Mouse (Mus musculus) neural tube, embryonic 11.5 days (tissue): ENCODE data around the gene Scn4a. TPM values are rescaled to one million over a fixed set of nuclear protein-coding genes. Genes with fewer than 3 reads are reported as not detected.

ENCODE experiments used
- ATAC-seq: fragments of 200-750 bp; cut with Nextera tagmentation; 2 replicates; pipeline ENCODE4 v1.8.0; 2017; ENCODE audit warnings: moderate number of reproducible peaks, mild to moderate bottlenecking, moderate TSS enrichment, moderate library complexity; ENCODE audit not compliant: insufficient read depth, low FRiP score, low TSS enrichment
- DNase-seq: peaks from one replicate; pipeline ENCODE4 v3.0.0-alpha.2; 2015; ENCODE audit warnings: low spot score
- H3K27ac ChIP-seq: fragments of 300-500 bp; sonication (generic); 2 replicates; pipeline ENCODE4 v1.5.1; 2014; ENCODE audit warnings: low read depth, mild to moderate bottlenecking, low read length
- H3K27me3 ChIP-seq: fragments of 300-500 bp; sonication (generic); 2 replicates; pipeline ENCODE4 v1.6.1; 2014; ENCODE audit warnings: mild to moderate bottlenecking, low read length, mixed read lengths; ENCODE audit not compliant: control insufficient read depth, insufficient read depth
- H3K36me3 ChIP-seq: fragments of 300-500 bp; sonication (generic); 2 replicates; pipeline ENCODE4 v1.6.1; 2014; ENCODE audit warnings: mild to moderate bottlenecking, low read length, moderate library complexity, mixed read lengths; ENCODE audit not compliant: control insufficient read depth, insufficient read depth
- H3K4me1 ChIP-seq: fragments of 300-500 bp; sonication (generic); 2 replicates; pipeline ENCODE4 v1.6.1; 2014; ENCODE audit warnings: low read length, mixed read lengths; ENCODE audit not compliant: control insufficient read depth, insufficient read depth
- H3K4me2 ChIP-seq: fragments of 300-500 bp; sonication (generic); 2 replicates; pipeline ENCODE4 v1.6.1; 2014; ENCODE audit warnings: low read depth, mild to moderate bottlenecking, moderate library complexity
- H3K4me3 ChIP-seq: fragments of 300-500 bp; sonication (generic); 2 replicates; pipeline ENCODE4 v1.5.1; 2014; ENCODE audit warnings: low read depth, low read length
- H3K9ac ChIP-seq: fragments of 300-500 bp; sonication (generic); 2 replicates; pipeline ENCODE4 v1.6.1; 2014; ENCODE audit warnings: mild to moderate bottlenecking, low read length
- H3K9me3 ChIP-seq: fragments of 300-500 bp; sonication (generic); 2 replicates; pipeline ENCODE4 v1.6.1; 2016; ENCODE audit warnings: low read length; ENCODE audit not compliant: control insufficient read depth
- WGBS: fragments of 180-500 bp; shearing (Covaris S2); extraction: QIAGEN DNeasy Blood & Tissue Kit; methylation state at CpG from one replicate; pipeline ENCODE4 v1.1.7; 2014; 5-methylcytosine and 5-hydroxymethylcytosine counted together
- polyA plus RNA-seq: library from polyadenylated mRNA; unstranded; fragments of >200 nt; fragmentation: Nextera tagmentation; extraction: Ambion mirVana; gene quantifications from 2 replicates; pipeline ENCODE4 v1.2.1, GENCODE M21; 2014

Gene Scn4a
- polyA plus RNA-seq, 1 experiment from 2014 or later: 0.04 TPM

DNA sequence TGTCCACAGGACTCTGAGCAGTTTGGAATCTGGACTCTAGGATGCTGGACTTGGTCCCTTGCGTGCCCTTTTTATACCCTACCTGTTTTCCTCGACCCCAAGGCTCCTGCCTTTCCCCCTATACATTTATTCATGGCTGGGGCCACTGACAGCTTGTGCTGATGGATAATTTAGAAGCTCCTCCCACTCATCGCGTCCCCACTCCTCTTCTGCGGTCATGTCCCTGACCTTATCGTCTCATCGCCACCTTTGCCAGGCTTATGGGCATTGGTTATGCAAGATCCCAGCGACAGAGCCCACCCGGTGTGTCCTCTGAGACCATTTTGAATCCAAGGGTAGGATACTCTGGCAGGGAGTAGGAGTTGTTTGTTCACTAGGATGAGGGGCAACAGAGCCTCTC lies 51.3 kb downstream of the Scn4a start, which contains the start of gene Gh:
TSS of gene Gh (minus strand) at position 101 of the 400 bp plus-strand sequence.
- no peaks in the 10 kb centered on the region for H3K4me1 ChIP-seq
- no peak for ATAC-seq
- 83% methylated on average over 9 of the region's 9 CpGs for WGBS
- no peaks in the 10 kb centered on the region for H3K9me3 ChIP-seq
- H3K4me3 ChIP-seq: no peak within 1 kb of the TSS
- no peaks in the 10 kb centered on the region for H3K27me3 ChIP-seq
- no peak within 1 kb of the TSS for H3K9ac ChIP-seq
- H3K4me2 ChIP-seq: no peak within 1 kb of the TSS
- H3K27ac ChIP-seq: no peak within 1 kb of the TSS
- H3K36me3 ChIP-seq: no peaks in the 10 kb centered on the region
- DNase-seq: no peak

DNA sequence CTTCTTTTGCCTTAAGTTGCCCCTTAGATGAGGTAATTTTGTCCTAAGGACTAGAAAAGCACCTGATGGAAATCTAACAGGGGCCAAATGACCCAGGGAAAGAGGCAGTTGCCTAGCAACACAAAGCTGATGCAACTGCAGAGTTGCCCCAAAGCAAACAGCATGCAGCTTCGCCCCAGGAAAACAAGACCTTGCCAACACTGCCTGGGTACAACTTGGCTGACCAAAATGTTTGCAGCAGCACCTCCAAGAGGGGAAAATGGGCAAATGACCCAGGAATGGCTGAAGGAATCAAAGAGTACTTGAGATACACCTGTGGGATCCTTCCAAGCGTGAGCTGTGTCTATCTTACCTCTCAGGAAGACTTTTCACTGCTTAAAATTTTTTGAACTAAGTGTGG lies 61.2 kb downstream of the Scn4a start:
- Histone ChIP-seq H3K4me2 (no peak overlapping the region), H3K36me3 (no peaks in the 10 kb centered on the region), H3K4me1 (no peaks in the 10 kb centered on the region), H3K9me3 (no peaks in the 10 kb centered on the region), H3K9ac (no peak overlapping the region), H3K27me3 (no peaks in the 10 kb centered on the region), H3K4me3 (no peak overlapping the region), H3K27ac (no peak overlapping the region)
- ATAC-seq (no peak), DNase-seq (no peak)
- 86% methylated on average over 2 of the region's 2 CpGs for WGBS

DNA sequence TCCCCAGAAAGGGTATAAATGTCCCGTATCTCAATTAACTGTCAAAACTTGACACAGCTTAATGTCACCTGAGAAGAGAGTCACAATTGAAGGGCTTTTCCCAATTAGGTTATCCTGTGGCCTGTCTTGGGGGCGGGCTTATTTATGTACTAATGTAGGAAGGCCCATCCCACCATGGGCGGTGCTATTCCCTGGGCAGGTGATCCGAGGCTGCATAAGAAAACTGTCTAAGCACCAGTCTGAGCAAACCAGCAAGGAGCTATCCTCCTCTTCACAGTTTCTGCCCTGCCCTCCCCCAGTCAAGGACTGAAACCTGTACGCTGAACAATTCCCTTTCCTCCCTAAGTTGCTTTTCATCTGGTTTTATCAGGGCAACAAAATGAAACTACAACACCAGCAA lies 62.7 kb downstream of the Scn4a start:
- H3K4me1 ChIP-seq: no peaks in the 10 kb centered on the region
- H3K27ac ChIP-seq: no peak overlapping the region
- no peaks in the 10 kb centered on the region for H3K36me3 ChIP-seq
- 94% methylated on average over 5 of the region's 5 CpGs for WGBS
- H3K9me3 ChIP-seq: no peaks in the 10 kb centered on the region
- no peak overlapping the region for H3K9ac ChIP-seq
- no peak overlapping the region for H3K4me2 ChIP-seq
- H3K4me3 ChIP-seq: no peak overlapping the region
- ATAC-seq (no peak), DNase-seq (no peak)
- no peaks in the 10 kb centered on the region for H3K27me3 ChIP-seq

DNA sequence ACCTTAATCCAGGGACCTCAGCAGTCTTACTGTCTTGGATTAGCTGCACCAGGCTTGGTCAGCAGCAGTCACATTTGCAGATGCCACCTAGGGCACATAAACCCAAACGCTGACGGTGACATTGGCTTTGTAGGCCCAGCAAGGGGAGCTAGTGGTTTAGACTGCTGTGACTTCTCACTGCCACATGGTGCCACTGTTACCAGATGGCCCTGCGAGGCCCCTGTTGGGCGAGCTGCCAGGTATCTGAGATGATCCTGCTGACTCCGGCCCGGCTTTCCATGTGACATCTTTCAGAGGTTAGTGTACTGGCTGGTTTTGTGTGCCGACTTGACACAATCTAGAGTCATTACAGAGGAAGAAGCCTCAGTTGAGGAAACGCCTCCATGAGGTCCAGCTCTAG lies 63.7 kb downstream of the Scn4a start:
- no peak overlapping the region for H3K27ac ChIP-seq
- ATAC-seq (no peak), DNase-seq (no peak)
- H3K9me3 ChIP-seq: no peaks in the 10 kb centered on the region
- H3K36me3 ChIP-seq: no peaks in the 10 kb centered on the region
- H3K9ac ChIP-seq: no peak overlapping the region
- no peaks in the 10 kb centered on the region for H3K4me1 ChIP-seq
- WGBS: 81% methylated on average over 8 of the region's 8 CpGs
- H3K4me3 ChIP-seq: no peak overlapping the region
- no peaks in the 10 kb centered on the region for H3K27me3 ChIP-seq
- no peak overlapping the region for H3K4me2 ChIP-seq

DNA sequence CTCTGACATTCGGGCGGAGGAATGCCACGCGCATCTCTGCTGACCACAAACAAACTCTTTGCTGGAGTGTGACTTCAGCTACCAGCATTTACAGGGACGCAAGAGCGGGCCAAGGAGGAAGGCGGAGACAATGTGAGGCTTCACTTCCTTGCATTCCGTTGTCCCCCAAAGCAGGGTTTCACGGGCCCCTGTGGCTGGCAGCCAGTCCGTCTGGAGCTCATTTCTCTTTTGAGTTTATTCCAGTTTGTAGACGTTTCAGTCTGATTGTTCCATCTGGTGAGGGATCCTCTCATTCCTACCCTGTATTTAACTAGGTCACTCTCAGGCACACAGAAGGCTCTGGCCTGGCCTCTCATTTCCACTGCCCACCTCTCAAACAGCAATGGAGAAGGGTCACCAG lies 66.1 kb downstream of the Scn4a start:
- no peaks in the 10 kb centered on the region for H3K36me3 ChIP-seq
- ATAC-seq: no peak

DNA sequence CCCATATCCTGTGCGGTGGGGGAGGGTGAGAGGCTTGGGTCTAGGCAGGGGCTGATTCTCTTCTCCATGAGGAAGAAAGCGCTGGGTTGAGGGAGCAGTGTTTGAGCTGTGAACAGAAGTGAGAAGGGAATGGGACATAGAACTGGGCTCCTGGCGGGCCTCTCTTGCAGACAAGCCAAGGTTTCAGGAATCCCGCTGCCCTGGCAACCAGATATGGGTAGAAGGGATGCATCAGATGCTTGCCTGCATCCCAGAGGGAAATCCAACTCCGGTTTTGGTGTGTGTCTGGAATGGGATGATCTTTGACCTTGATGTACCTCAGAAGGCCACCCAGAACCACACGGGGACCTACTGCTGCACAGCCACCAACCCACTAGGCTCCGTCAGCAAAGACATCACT lies 66.9 kb downstream of the Scn4a start:
- Histone ChIP-seq H3K4me1 (no peaks in the 10 kb centered on the region), H3K4me3 (no peak overlapping the region), H3K27me3 (no peaks in the 10 kb centered on the region), H3K27ac (no peak overlapping the region), H3K36me3 (no peaks in the 10 kb centered on the region), H3K9ac (no peak overlapping the region), H3K9me3 (no peaks in the 10 kb centered on the region), H3K4me2 (no peak overlapping the region)
- no peak for ATAC-seq
- no peak for DNase-seq
- 86% methylated on average over 7 of the region's 7 CpGs for WGBS

More for the DNA sequence above, 66.1 kb downstream of the Scn4a start:
- Histone ChIP-seq H3K4me3 (no peak overlapping the region), H3K4me1 (no peaks in the 10 kb centered on the region), H3K9me3 (no peaks in the 10 kb centered on the region), H3K4me2 (no peak overlapping the region), H3K27ac (no peak overlapping the region), H3K27me3 (no peaks in the 10 kb centered on the region), H3K9ac (no peak overlapping the region)
- DNase-seq: no peak
- 75% methylated on average over 11 of the region's 11 CpGs for WGBS

DNA sequence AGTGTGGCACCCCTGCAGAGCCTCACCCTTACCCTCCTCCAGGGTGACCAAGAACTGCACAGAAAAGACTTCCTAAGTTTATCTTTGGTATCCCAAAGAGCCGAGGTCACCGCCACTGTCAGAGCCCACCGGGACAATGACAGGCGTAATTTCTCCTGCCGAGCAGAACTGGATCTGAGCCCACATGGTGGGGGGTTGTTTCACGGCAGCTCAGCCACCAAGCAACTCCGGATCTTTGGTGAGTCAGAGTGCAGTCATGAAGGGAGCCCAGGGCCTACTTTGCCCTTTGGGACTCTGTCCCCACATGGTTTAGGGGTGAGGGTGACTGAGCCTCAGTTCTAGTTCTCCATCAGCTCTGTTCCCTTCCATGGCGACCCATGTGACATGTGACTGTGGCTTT lies 69.0 kb downstream of the Scn4a start:
- no peaks in the 10 kb centered on the region for H3K9me3 ChIP-seq
- 76% methylated on average over 8 of the region's 8 CpGs for WGBS
- H3K4me1 ChIP-seq: no peaks in the 10 kb centered on the region
- no peaks in the 10 kb centered on the region for H3K27me3 ChIP-seq
- no peaks in the 10 kb centered on the region for H3K36me3 ChIP-seq
- ATAC-seq (no peak), DNase-seq (no peak)
- no peak overlapping the region for H3K9ac ChIP-seq
- no peak overlapping the region for H3K27ac ChIP-seq
- H3K4me3 ChIP-seq: no peak overlapping the region
- no peak overlapping the region for H3K4me2 ChIP-seq

DNA sequence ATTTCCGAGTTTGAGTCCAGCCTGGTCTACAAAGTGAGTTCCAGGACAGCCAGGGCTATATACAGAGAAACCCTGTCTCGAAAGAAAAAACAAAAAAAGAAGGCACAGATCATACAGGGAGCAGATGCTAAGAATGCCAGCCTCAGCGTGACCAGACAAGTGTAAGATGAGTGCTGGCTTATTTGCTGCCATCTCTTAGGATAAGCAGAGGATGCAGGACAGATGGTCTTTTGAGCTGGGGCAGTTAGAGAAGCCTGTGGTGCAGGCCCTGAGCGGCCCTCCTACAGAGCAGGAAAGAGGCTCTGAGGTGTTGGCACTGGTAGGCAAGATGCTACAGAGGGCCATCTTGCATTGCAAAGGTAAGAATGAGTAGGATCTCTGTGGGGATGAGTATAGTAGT lies 69.7 kb downstream of the Scn4a start:
- no peak overlapping the region for H3K4me3 ChIP-seq
- H3K4me2 ChIP-seq: no peak overlapping the region
- no peak overlapping the region for H3K9ac ChIP-seq
- 80% methylated on average over 4 of the region's 4 CpGs for WGBS
- DNase-seq (no peak), ATAC-seq (no peak)
- no peaks in the 10 kb centered on the region for H3K27me3 ChIP-seq
- no peaks in the 10 kb centered on the region for H3K36me3 ChIP-seq
- no peaks in the 10 kb centered on the region for H3K9me3 ChIP-seq
- H3K27ac ChIP-seq: no peak overlapping the region
- H3K4me1 ChIP-seq: no peaks in the 10 kb centered on the region

DNA sequence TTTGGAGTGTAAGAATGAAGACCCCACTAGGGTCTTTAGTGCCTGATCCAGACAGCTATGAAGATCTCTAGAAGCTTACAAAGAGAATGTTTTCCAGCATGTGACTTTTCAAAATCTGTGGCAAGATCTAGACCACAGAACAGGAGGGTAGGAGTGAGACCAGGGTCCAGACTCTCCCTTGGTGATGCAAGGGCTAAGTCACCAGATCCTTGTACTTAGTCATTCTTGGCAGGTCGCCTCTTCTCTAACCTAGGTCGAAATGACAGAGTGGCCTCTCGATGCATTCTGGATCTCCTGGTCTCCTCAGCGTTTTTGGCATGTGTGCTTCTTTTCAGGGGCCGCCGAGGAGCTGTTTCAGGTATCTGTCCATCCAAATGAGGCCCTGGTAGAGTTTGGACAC lies 70.6 kb downstream of the Scn4a start:
- H3K4me3 ChIP-seq: no peak overlapping the region
- no peak overlapping the region for H3K4me2 ChIP-seq
- no peak for ATAC-seq
- no peaks in the 10 kb centered on the region for H3K36me3 ChIP-seq
- no peaks in the 10 kb centered on the region for H3K9me3 ChIP-seq
- no peak for DNase-seq
- H3K27me3 ChIP-seq: no peaks in the 10 kb centered on the region
- H3K27ac ChIP-seq: no peak overlapping the region
- WGBS: 88% methylated on average over 6 of the region's 6 CpGs
- H3K9ac ChIP-seq: no peak overlapping the region
- no peaks in the 10 kb centered on the region for H3K4me1 ChIP-seq
